Mouse (Mus musculus) layer of hippocampus, adult 2 months (tissue): Measurements from ENCODE around the gene Epo. TPM values are rescaled to one million over a fixed set of nuclear protein-coding genes. Genes with fewer than 3 reads are reported as not detected.

ENCODE experiments used
- DNase-seq, 2 experiments: peaks; one replicate each; pipeline ENCODE4 v3.0.0; 2022; ENCODE audit warnings: low spot score in 2 of 2
- H3K27ac ChIP-seq: fragments of 200-600 bp; 2 replicates; pipeline ENCODE4 v1.8.1; 2022
- H3K4me3 ChIP-seq: fragments of 200-600 bp; 2 replicates; pipeline ENCODE4 v1.8.1; 2022; ENCODE audit warnings: mild to moderate bottlenecking
- CTCF ChIP-seq: fragments of 200-600 bp; conservative IDR thresholded peaks from 2 replicates; pipeline ENCODE4 v1.8.1; 2022; ENCODE audit warnings: antibody characterized with exemption, mild to moderate bottlenecking, moderate library complexity
- total RNA-seq, 2 experiments: library from RNA; stranded (reverse); gene quantifications; 2 replicates each; pipeline ENCODE4 v1.2.3; 2021

Gene Epo
- total RNA-seq, 2 experiments from 2014 or later: not detected

DNA sequence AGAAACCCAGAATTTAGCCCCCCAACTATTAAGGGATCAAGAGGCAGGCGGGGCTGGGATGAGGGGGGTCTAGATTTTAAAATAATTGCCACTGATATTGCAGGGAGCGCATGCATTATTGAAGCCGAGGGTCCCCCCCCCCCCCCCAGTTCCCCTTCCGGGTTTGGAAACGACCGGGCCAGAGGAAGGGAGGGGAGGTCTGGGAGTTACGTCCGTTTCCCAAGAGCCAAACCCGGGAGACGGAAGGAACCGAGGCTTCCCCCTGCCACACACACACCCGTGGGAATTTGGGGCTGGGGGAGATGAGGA, 280 bp downstream of the Epo start:
- H3K27ac ChIP-seq: peak overlapping the region; percentile 100
- no peak for TF ChIP-seq CTCF
- H3K4me3 ChIP-seq: peak overlapping the region; percentile 95
- DNase-seq: no peak

DNA sequence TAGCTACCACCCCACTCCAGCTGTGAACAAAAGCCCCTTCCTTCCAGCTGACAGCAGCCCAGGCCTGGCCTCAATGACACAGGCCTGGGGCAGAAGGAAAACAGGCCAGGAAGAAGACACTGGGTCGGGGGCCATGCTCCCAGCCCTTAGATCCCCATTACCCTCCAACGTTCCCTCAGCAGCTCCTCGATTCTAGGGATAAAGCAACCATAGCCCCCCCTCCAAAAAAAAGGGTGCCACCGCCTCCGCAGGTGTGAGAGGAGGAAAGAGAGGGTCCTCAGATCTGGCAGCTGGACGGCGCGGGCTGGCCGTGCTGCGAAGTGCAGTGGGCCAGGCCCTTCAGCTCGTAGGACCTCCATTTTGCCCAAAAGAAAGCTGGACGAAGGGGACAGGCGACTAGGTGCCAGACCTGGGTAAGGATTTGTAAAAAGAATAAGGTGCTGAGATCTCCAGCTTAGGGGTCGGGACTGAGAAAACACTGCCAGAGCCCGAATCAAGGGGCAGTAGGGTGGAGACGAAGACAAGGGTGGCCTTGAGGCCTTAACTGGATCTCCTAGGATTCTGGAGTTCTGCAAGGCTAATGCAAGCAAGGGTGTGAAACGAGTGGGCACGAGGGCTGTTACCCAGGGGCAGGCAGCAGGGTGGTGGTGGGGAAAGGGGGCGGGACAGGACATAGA, 773 bp downstream of the Epo start:
- DNase-seq: no peak
- H3K27ac ChIP-seq: peak overlapping the region; percentile 100
- peak overlapping the region; percentile 95 for H3K4me3 ChIP-seq
- TF ChIP-seq CTCF: no peak

- no peak for TF ChIP-seq CTCF
- no peak for DNase-seq
Measured at GRCm38 (mm10) chr5:137531414-137532130, 1.5 kb downstream of the Epo start.

DNA sequence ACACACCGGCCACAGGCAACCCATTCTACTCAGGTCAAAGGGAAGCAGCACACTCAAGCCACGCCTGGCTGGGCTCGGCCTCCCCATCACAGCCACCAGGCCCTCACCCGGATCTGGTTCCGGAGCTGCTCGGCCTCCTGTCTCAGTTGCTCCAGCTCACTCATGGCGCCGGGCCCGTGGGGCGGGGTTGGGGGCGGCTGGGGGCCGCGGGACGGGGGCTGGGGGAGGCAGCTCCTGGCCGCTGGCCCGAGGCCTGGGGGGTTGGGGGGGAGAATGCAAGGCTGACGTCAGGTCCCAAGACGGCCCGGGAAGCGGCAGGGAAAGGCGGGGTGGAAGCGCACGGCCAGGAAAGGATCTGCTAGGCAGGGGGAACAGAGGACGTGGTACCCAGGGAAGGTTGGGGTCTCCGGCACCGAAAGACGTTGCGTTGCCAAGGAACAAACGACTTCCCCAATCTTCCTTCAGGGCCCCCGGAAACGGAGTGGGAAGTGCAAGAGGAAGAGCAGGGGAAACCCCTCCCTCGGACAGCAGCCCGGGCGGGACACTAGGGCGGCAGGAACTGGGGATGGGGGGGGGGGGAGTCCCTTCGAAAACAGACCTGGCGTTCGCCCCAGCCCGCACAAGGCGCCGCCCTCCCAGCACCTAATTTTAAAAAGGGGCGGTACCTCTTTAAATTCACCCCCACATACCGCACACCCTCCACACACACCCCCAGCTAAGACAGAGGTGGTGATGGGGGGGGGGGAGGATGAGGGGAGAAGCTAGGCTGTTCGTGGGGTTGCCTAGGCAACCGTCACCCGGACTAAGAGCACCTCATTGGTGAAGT, 2.2 kb downstream of the Epo start:
- peak overlapping the region; percentile 100 for H3K27ac ChIP-seq
- TF ChIP-seq CTCF: no peak
- DNase-seq: peak; percentile 71 to 89
- H3K4me3 ChIP-seq: peak overlapping the region; percentile 95

More at GRCm38 (mm10) chr5:137531414-137532130, 1.5 kb downstream of the Epo start:
- H3K27ac ChIP-seq: peak overlapping the region; percentile 100
- H3K4me3 ChIP-seq: peak overlapping the region; percentile 95

DNA sequence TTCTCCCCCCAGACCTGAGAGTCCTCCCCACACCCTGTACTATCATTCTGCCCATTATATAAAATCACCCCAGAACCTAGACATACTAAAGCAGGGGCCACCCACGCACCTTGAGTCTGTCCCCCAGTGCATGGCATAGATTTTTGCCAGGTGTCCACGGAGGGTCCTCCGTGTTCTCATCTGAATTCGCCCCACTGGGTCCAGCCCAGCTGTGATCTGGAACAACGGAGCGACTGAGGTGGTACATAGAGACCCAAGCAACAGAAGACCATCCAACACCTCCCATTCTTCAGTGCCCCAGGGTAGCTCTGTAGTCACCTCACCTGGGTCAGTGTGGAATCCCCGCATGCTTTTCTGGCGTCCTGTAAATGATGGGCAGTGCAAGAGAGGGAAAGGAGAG, 3.0 kb downstream of the Epo start:
- H3K4me3 ChIP-seq: peak overlapping the region; percentile 95
- TF ChIP-seq CTCF: no peak
- no peak for DNase-seq

GRCm38 (mm10) chr5:137529221-137529995, 3.6 kb downstream of the Epo start:
- H3K4me3 ChIP-seq: no peak overlapping the region; the same call in 1 of the 2 replicates
- no peak for TF ChIP-seq CTCF

More for the DNA sequence above, 3.0 kb downstream of the Epo start:
- peak overlapping the region; percentile 100 for H3K27ac ChIP-seq

GRCm38 (mm10) chr5:137528247-137528968, 4.6 kb downstream of the Epo start:
- H3K27ac ChIP-seq: peak overlapping the region; percentile 100; the same call in 1 of the 2 replicates
- no peak overlapping the region for H3K4me3 ChIP-seq
- no peak for TF ChIP-seq CTCF
- no peak for DNase-seq

More at GRCm38 (mm10) chr5:137529221-137529995, 3.6 kb downstream of the Epo start:
- peak overlapping the region; percentile 100 for H3K27ac ChIP-seq
- DNase-seq: no peak

DNA sequence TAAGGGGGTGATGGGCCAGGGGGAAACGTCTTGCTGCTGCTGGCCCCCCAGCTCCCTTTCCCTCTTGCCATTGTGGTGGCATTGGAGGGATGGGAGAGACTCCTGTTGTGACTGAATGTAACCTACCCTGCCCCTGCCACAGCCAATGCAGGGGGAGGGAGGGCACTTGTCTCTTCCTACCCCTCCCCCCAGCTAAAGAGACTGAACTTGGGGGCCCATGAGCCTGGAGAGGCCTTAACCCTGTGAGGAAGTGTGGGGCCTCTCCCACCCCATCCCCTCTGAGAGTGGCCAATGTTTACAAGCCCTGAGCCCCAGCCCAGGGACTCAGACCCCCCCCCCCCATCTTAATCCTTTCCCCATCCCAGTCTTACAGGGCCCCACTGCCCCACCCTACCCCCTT, 5.6 kb downstream of the Epo start:
- Histone ChIP-seq H3K27ac (peak overlapping the region; percentile 29; the same call in 1 of the 2 replicates), H3K4me3 (no peak overlapping the region)
- DNase-seq: no peak
- no peak for TF ChIP-seq CTCF

DNA sequence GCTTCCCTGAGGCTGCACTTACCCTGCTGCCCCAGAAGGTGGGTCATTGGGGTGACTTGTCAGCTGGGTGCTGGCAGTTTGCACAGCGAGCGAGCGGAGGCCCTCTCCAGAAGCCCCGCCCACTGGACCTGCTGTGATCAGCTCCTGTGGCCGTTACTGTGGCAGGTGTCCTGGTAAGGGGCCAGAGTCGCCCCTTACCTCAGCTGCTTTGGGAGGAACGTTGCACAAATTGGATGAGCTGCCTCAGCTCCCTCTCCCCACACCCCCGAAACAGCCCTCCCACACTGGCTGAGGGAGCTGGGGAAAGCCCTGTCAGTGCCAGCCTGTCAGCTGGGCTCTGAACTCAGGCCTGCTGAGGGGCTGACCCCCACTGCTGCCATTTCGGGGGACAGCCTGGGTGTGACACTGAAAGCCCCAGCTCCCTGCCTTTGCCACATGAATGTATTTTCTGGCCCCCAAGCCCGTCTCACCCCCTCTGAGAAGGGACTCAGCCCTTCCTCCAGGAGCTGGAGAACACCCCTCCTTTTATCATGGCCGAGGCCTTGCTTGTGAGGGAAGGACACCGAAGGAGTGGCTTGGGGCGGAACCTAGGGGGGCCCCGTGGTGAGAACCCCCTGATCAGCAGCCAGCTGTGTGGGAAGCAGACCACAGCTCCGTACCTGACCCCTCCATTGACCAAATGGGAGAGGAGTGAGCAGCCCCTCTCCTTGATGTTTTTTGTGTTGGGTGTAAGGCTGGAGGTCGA, 6.7 kb downstream of the Epo start:
- DNase-seq: no peak
- Histone ChIP-seq H3K27ac (peak overlapping the region; percentile 81), H3K4me3 (no peak overlapping the region)
- peak; percentile 44 for TF ChIP-seq CTCF

DNA sequence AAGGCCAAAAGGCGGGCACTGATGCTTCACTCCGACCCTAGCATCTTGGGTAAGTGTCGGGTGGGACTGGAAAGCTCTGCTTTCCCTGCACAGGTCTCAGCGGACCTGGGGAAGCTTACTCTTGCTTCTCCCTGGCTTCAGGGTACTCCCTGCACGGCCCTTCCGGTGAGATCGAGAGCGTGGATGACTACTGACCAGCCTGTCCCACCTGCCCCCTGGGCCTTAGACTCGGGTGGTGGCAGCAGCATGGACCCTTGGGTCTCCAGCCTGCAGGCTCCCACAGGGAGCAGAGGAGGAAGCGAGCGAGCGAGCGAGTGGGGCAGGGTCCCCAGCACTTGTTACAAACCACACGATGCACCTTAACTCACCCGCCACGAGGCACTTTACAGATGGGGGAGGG, 7.5 kb downstream of the Epo start:
- Histone ChIP-seq H3K4me3 (no peak overlapping the region), H3K27ac (peak overlapping the region; percentile 53)
- DNase-seq: no peak
- no peak for TF ChIP-seq CTCF

DNA sequence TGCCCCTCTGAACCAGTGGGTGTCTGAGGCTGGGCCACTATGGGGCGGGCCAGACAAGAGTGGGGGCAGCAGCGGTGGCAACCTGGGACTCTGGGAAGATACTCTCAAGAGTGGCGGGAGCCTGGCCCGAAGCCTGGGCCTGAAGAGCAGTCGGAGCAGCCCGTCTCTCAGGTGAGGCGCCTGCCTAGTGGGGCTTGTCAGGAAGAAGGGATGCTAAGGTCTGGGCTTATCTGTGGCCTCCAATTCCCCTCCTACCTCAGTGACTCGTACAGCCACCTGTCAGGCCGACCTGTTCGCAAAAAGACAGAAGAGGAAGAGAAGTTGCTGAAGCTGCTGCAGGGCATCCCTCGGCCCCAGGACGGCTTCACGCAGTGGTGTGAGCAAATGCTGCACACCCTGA, 8.4 kb downstream of the Epo start:
- peak overlapping the region; percentile 51; the same call in 1 of the 2 replicates for H3K27ac ChIP-seq

More for the DNA sequence above, 8.4 kb downstream of the Epo start:
- DNase-seq: no peak
- TF ChIP-seq CTCF: no peak
- no peak overlapping the region for H3K4me3 ChIP-seq
